23 mouse cellular contexts compared by ENCODE assay signal in genomic region chr3:121982450-121982849, GRCm38 (mm10). TPM values are rescaled to one million over a fixed set of nuclear protein-coding genes. Genes with fewer than 3 reads are reported as not detected.
DNase-seq lines count a peak whose midpoint lies in the region; ATAC-seq and TF ChIP-seq lines count a peak whose summit lies in the region.
"Had no signal": no experiment of that assay in that cellular context is flagged by ENCODE, and none has a peak within 500 bp of the region (broad histone marks: within the 10 kb centered on the region; RNA-seq: fewer than 3 reads in every experiment).

No protein-coding gene starts in this region.

- H3K4me1 ChIP-seq in kidney, adult 2 months (ENCODE audit: control insufficient read depth, insufficient read depth, low read length), result peaks cover 8% of the 10 kb centered on the region; the same call in 1 of the 2 replicates
- peaks cover 18% of the 10 kb centered on the region for H3K4me1 ChIP-seq in lung, embryonic 15.5 days
- H3K4me1 ChIP-seq: embryonic facial prominence, embryonic 12.5 days; forebrain, embryonic 13.5 days; hindbrain, embryonic 10.5 days; limb, embryonic 12.5 days; stomach, embryonic 15.5 days had no signal

- no peaks in the 10 kb centered on the region for H3K27me3 ChIP-seq in kidney, adult 2 months (replicated peaks; ENCODE audit: control insufficient read depth, insufficient read depth, low read length)
- no peaks in the 10 kb centered on the region for H3K27me3 ChIP-seq in lung, embryonic 15.5 days
- H3K27me3 ChIP-seq: embryonic facial prominence, embryonic 12.5 days; forebrain, embryonic 13.5 days; limb, embryonic 12.5 days; liver, embryonic 12.5 days; Patski; stomach, embryonic 15.5 days had no signal

- ATAC-seq in lung, embryonic 15.5 days (ENCODE audit: borderline replicate concordance, extremely low read depth, low FRiP score, low TSS enrichment), result no peak
- ATAC-seq: activated CD4-positive, CD25-positive, alpha-beta regulatory T cell, adult 4 months; forebrain, embryonic 13.5 days; liver, embryonic 12.5 days; Patski had no signal

- peak; percentile 93 for DNase-seq in heart, adult 11 months
- DNase-seq in heart, postnatal 14 days, result no peak
- peak; percentile 65 for DNase-seq in kidney, adult 2 months
- DNase-seq in kidney, postnatal 4 days, result no peak
- DNase-seq in lung, postnatal 14 days, result no peak
- peak; percentile 32 for DNase-seq in lung, postnatal 25 days (ENCODE audit: low spot score)
- DNase-seq in embryo, embryonic 9.5 days (ENCODE audit: extremely low spot score), result no peak
- DNase-seq: adrenal gland, postnatal 10 days; cerebellum, adult 9-11 months; gastrocnemius, postnatal 36 days; retina, postnatal 1 day; thymus, adult 18-20 months had no signal

- no peak overlapping the region for H3K4me3 ChIP-seq in kidney, adult 2 months (ENCODE audit: insufficient read depth, low read depth, low read length)
- no peak overlapping the region for H3K4me3 ChIP-seq in lung, embryonic 15.5 days
- H3K4me3 ChIP-seq: embryonic facial prominence, embryonic 12.5 days; erythroblast, embryonic 14.5 days; forebrain, embryonic 13.5 days; hindbrain, embryonic 10.5 days; limb, embryonic 12.5 days; liver, embryonic 12.5 days; stomach, embryonic 15.5 days had no signal

- intact Hi-C loops in heart, postnatal 14 days (cut with DNase I), result no loop called here

- H3K9me3 ChIP-seq in lung, embryonic 15.5 days, result no peaks in the 10 kb centered on the region
- H3K9me3 ChIP-seq: embryonic facial prominence, embryonic 12.5 days; forebrain, embryonic 13.5 days; hindbrain, embryonic 10.5 days; limb, embryonic 12.5 days; liver, embryonic 12.5 days; stomach, embryonic 15.5 days had no signal

- 54% methylated on average over 4 of the region's 4 CpGs for WGBS in kidney, adult 2 months
- 62% methylated on average over 4 of the region's 4 CpGs for WGBS in lung, embryonic 15.5 days

- H3K27ac ChIP-seq in kidney, adult 2 months (ENCODE audit: insufficient read depth, low read depth, low read length), result peak overlapping the region; percentile 80
- 0 out of 2 replicates have a peak overlapping the region, but pooled peaks have one; percentile 41 for H3K27ac ChIP-seq in lung, embryonic 15.5 days
- H3K27ac ChIP-seq: embryonic facial prominence, embryonic 12.5 days; forebrain, embryonic 13.5 days; hindbrain, embryonic 10.5 days; limb, embryonic 12.5 days; liver, embryonic 12.5 days; stomach, embryonic 15.5 days had no signal

- no peak for TF ChIP-seq CTCF in kidney, adult 2 months (conservative IDR thresholded peaks at IDR 0.05; ENCODE audit: insufficient read depth, insufficient read length, low read depth, low read length)

- peaks cover 3% of the 10 kb centered on the region for H3K36me3 ChIP-seq in kidney, adult 2 months (ENCODE audit: control insufficient read depth, insufficient read depth, low read length)
- H3K36me3 ChIP-seq in lung, embryonic 15.5 days, result peaks cover 15% of the 10 kb centered on the region
- H3K36me3 ChIP-seq: hindbrain, embryonic 10.5 days; stomach, embryonic 15.5 days had no signal

- H3K4me2 ChIP-seq in lung, embryonic 15.5 days, result no peak overlapping the region; the same call in 1 of the 2 replicates
- H3K4me2 ChIP-seq: embryonic facial prominence, embryonic 12.5 days; forebrain, embryonic 13.5 days; limb, embryonic 12.5 days; liver, embryonic 12.5 days; midbrain, embryonic 11.5 days; stomach, embryonic 15.5 days had no signal

- no peak for TF ChIP-seq POLR2A in kidney, adult 2 months (IDR thresholded peaks at IDR 0.05; ENCODE audit: low read depth, low read length)

- no peak overlapping the region for H3K9ac ChIP-seq in lung, embryonic 15.5 days
- H3K9ac ChIP-seq: embryonic facial prominence, embryonic 12.5 days; forebrain, embryonic 13.5 days; limb, embryonic 12.5 days; liver, embryonic 12.5 days; stomach, embryonic 15.5 days had no signal

RNA-seq across cellular contexts. Expression of gene Arhgap29, which starts 30.1 kb away (rescaled TPM):
- total RNA-seq in heart, postnatal 14 days (2021), result 10 to 100 TPM; 71.1 to 72.6 TPM
- 28.4 and 31.7 TPM in 2 replicates for polyA plus RNA-seq in kidney, adult 2 months (2012; rRNA removed)
- 55.9 and 59.5 TPM in 2 replicates for polyA plus RNA-seq in lung, embryonic 15.5 days (2015; fragmentation: Nextera tagmentation; extraction: Ambion mirVana)
- polyA plus RNA-seq: erythroblast, embryonic 14.5 days had no signal

Comparison
In these comparisons a context has a peak if more than half of its experiments do, and no peak if none do; other contexts are left out.
1. DNase-seq: peak in heart, adult 11 months (single experiment), kidney, adult 2 months (single experiment) and lung, postnatal 25 days (single experiment); none in heart, postnatal 14 days (0 of 2), kidney, postnatal 4 days (0 of 2), lung, postnatal 14 days (single experiment) and embryo, embryonic 9.5 days (single experiment).